Mouse (Mus musculus) skeletal muscle tissue, adult 2 months (tissue): ENCODE data around the gene P2rx2.

ENCODE experiments used
- DNase-seq: peaks from one replicate; pipeline ENCODE4 v3.0.0-alpha.2; 2012; ENCODE audit warnings: low read depth, low spot score

P2rx2 gene

GRCm38 (mm10) chr5:110330508-110330907, 12.5 kb downstream of the P2rx2 start:
- no peak for DNase-seq

- no peak for DNase-seq
These were observed 29.9 kb downstream of the P2rx2 start for GRCm38 (mm10) chr5:110313127-110313526.

GRCm38 (mm10) chr5:110308861-110309260, 34.2 kb downstream of the P2rx2 start:
- no peak for DNase-seq

GRCm38 (mm10) chr5:110300591-110300990, 42.4 kb downstream of the P2rx2 start:
- no peak for DNase-seq

GRCm38 (mm10) chr5:110296637-110297036, 46.4 kb downstream of the P2rx2 start:
- DNase-seq, result no peak

GRCm38 (mm10) chr5:110291649-110292048, 51.4 kb downstream of the P2rx2 start:
- no peak for DNase-seq
